Mouse (Mus musculus) thymus, adult 2 months (tissue): ENCODE results near the gene Tmem258. TPM values are rescaled to one million over a fixed set of nuclear protein-coding genes. Genes with fewer than 3 reads are reported as not detected.
"Not testable (repeated sequence)": the region's sequence is repeated elsewhere in the genome, so short reads cannot be mapped to it uniquely, and the experiment has no call there.

ENCODE experiments used
- DNase-seq: peaks from one replicate; pipeline ENCODE4 v3.0.0; 2021
- H3K27ac ChIP-seq: fragments of 200-500 bp; 2 replicates; pipeline ENCODE4 v1.5.1; 2012; ENCODE audit warnings: low read length, control low read depth; ENCODE audit not compliant: control insufficient read depth, insufficient read depth
- H3K27me3 ChIP-seq: fragments of 200-500 bp; 2 replicates; pipeline ENCODE4 v1.6.1; 2012; ENCODE audit warnings: mild to moderate bottlenecking, low read length, moderate library complexity, mixed read lengths; ENCODE audit not compliant: control insufficient read depth, insufficient read depth
- H3K36me3 ChIP-seq: fragments of 200-500 bp; 2 replicates; pipeline ENCODE4 v1.6.1; 2012; ENCODE audit warnings: mild to moderate bottlenecking, low read length, moderate library complexity; ENCODE audit not compliant: control insufficient read depth, insufficient read depth
- H3K4me1 ChIP-seq: fragments of 200-500 bp; replicated peaks from 2 replicates; pipeline ENCODE4 v1.6.1; 2012; ENCODE audit warnings: low read length; ENCODE audit not compliant: control insufficient read depth, insufficient read depth
- H3K4me3 ChIP-seq: fragments of 200-500 bp; 2 replicates; pipeline ENCODE4 v1.5.1; 2012; ENCODE audit warnings: mild to moderate bottlenecking, low read length, control low read depth, moderate library complexity; ENCODE audit not compliant: control insufficient read depth, insufficient read depth
- CTCF ChIP-seq: fragments of 200-500 bp; IDR thresholded peaks from 2 replicates; pipeline ENCODE4 v1.5.1; 2012; ENCODE audit warnings: mild to moderate bottlenecking, control low read depth, low read length, moderate library complexity, borderline replicate concordance; ENCODE audit not compliant: control insufficient read depth, poor library complexity, insufficient read depth; ENCODE audit errors: extremely low read depth
- POLR2A ChIP-seq: fragments of 200-500 bp; IDR thresholded peaks from 2 replicates; pipeline ENCODE4 v1.6.1; 2012; ENCODE audit warnings: mild to moderate bottlenecking, low read length, control low read depth, moderate library complexity; ENCODE audit not compliant: control insufficient read depth, poor library complexity, insufficient read depth; ENCODE audit errors: extremely low read depth
- WGBS: fragments of 180-500 bp; shearing (Covaris S2); methylation state at CpG from one replicate; pipeline ENCODE4 v1.1.7; 2018; 5-methylcytosine and 5-hydroxymethylcytosine counted together
- polyA plus RNA-seq: library from polyadenylated mRNA; depleted of rRNA; stranded (reverse); fragments of >200 nt; gene quantifications from 2 replicates; pipeline ENCODE4 v1.2.3, GENCODE M21; 2012

The Tmem258 gene
- polyA plus RNA-seq, 1 experiment, result 189 TPM

GRCm38 (mm10) chr19:10169179-10169578 is 34.6 kb upstream of the Tmem258 start:
- no peak for DNase-seq
- Histone ChIP-seq H3K4me3 (no peak overlapping the region), H3K27me3 (no peaks in the 10 kb centered on the region), H3K27ac (no peak overlapping the region), H3K36me3 (no peaks in the 10 kb centered on the region), H3K4me1 (0 out of 2 replicates have a peak, but pooled peaks cover 3% of the 10 kb centered on the region)
- TF ChIP-seq POLR2A, result no peak
- TF ChIP-seq CTCF, result no peak

- H3K27ac ChIP-seq, DNase-seq, H3K36me3 ChIP-seq, H3K4me3 ChIP-seq, H3K27me3 ChIP-seq, H3K4me1 ChIP-seq: not testable (repeated sequence)
- 96% methylated on average over 3 of the region's 3 CpGs for WGBS
These were observed 34.0 kb upstream of the Tmem258 start for GRCm38 (mm10) chr19:10169692-10170330.

GRCm38 (mm10) chr19:10170466-10170865 is 33.3 kb upstream of the Tmem258 start:
- Histone ChIP-seq H3K36me3 (no peaks in the 10 kb centered on the region), H3K4me3 (no peak overlapping the region), H3K27ac (no peak overlapping the region), H3K4me1 (0 out of 2 replicates have a peak, but pooled peaks cover 3% of the 10 kb centered on the region), H3K27me3 (no peaks in the 10 kb centered on the region)
- DNase-seq, result no peak
- TF ChIP-seq CTCF (no peak), POLR2A (no peak)
- 91% methylated on average over 1 of the region's 1 CpGs for WGBS

GRCm38 (mm10) chr19:10171359-10171758 is 32.5 kb upstream of the Tmem258 start:
- H3K4me1 ChIP-seq, result 0 out of 2 replicates have a peak, but pooled peaks cover 3% of the 10 kb centered on the region
- 89% methylated on average over 7 of the region's 7 CpGs for WGBS
- no peak for DNase-seq

GRCm38 (mm10) chr19:10171846-10172245 is 32.0 kb upstream of the Tmem258 start:
- Histone ChIP-seq H3K36me3 (no peaks in the 10 kb centered on the region), H3K27ac (no peak overlapping the region), H3K27me3 (no peaks in the 10 kb centered on the region), H3K4me3 (no peak overlapping the region), H3K4me1 (0 out of 2 replicates have a peak, but pooled peaks cover 3% of the 10 kb centered on the region)
- DNase-seq, result no peak
- TF ChIP-seq CTCF (no peak), POLR2A (no peak)

More at GRCm38 (mm10) chr19:10171359-10171758, 32.5 kb upstream of the Tmem258 start:
- Histone ChIP-seq H3K27ac (no peak overlapping the region), H3K4me3 (no peak overlapping the region), H3K27me3 (no peaks in the 10 kb centered on the region), H3K36me3 (no peaks in the 10 kb centered on the region)
- no peak for TF ChIP-seq POLR2A

- H3K4me3 ChIP-seq, result no peak overlapping the region
- WGBS, result 33% methylated on average over 5 of the region's 5 CpGs
- no peak for DNase-seq
- H3K27me3 ChIP-seq, result no peaks in the 10 kb centered on the region
- no peak for TF ChIP-seq POLR2A
- no peak for TF ChIP-seq CTCF
- no peak overlapping the region for H3K27ac ChIP-seq
- H3K4me1 ChIP-seq, result 0 out of 2 replicates have a peak, but pooled peaks cover 3% of the 10 kb centered on the region
- H3K36me3 ChIP-seq, result no peaks in the 10 kb centered on the region
These were observed 30.6 kb upstream of the Tmem258 start for GRCm38 (mm10) chr19:10173116-10173718.
